Mouse (Mus musculus): ENCODE measurements at regions not wholly inside any gene's neighbourhood (a gene's known extent, or its start where the extent isn't known, plus 50 kb on each side); places are given as distances from the start of the nearest gene placed in this dataset.

DNA sequence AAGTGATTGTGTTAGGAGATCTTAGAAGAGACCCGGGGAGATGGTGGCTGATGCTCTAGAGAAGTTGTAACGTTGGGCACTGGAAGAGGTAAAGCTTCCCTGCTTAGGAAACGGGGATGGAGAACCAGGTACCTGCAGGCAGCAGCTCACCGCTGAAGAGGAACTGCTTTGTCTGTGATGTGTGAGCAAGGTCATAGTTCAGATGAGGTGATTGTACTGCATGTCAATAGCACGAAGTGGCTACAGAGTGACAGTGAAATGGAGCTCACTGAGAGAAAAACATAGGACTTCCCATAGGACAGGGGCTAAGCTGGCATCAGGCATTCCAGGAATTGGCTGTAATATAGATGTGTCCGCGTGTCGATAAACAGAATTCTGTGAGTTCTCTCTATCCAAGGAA is 205.1 kb upstream of the Tet2 start:
- DNase-seq (ENCODE audit: low read depth, low spot score) = no peak

DNA sequence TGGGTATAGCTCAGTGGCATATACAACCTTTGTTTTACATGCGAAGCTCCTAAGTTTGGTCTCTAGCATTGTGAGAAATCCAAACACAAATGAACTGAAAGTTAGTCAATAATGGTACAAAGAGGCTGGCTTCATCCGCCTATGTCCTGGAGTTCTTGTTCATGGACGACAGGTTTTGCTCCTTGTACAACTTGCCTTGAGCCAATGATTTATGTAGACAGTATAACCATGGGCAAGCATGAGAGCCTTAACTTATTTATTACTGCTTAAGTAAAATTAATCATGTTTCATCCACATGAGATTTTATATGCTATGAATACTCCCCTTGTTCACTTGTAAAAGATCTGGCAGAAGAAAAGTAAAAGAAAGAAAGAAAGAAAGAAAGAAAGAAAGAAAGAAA is 205.7 kb upstream of the Tet2 start:
- DNase-seq (ENCODE audit: low read depth, low spot score) = no peak

DNA sequence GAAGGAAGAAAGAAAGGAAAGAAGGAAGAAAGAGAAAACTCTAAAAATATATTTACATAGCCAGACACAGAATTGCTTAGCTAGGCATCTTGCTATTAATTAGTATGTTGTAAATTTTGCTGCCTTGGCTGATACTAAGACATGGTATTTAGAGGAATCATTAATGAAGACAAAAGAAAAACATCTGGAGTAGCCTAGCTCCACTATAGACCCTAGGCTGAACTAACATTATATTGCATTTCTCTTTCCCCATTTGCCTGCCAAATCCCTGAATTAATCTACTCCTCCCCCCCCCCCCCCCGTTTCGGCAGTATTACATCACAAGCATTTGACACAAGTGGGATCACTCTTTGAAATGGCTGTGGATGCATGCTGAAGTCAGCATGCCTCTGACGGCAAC is 206.1 kb upstream of the Tet2 start:
- DNase-seq (ENCODE audit: low read depth, low spot score) = no peak

DNA sequence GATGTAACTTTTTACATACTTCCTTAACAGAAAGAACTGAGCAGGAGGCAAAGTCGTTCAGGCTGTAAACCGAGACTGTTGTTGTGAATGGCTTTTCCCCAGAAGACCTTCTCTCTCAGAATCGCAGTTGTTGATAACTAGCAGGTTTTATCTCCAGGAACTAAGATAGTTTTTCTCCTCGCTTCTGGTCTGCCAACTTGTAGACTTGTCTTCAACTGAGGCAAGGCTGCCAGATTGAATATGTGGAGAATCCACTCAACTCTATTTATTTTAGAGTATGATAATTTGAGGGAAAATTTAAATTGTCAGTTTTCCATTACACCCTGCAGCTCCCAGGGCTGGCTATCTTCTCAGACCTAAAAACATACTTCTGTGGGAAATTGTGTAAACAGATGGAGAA is 206.6 kb upstream of the Tet2 start:
- DNase-seq (ENCODE audit: low read depth, low spot score) = no peak

DNA sequence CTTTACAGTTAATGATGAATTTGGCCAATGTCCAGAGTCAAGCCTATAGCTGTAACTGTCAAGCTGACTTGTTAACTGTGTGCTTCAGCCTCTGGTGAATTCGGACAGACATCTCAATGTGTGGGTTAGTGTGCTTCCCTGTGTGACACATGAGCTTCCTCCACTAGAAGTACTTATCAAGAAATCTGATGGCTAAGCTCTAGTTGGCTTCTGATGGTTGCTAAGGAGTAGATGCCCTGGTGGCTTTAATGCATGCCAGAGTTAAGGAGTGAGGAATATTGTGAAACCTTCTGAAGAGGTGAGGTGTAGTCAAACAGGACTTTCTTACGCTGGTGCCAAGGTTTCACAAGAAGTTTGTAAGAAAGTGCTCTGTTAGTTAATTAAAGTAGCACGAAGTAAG is 208.1 kb upstream of the Tet2 start:
- DNase-seq (ENCODE audit: low read depth, low spot score) = no peak

DNA sequence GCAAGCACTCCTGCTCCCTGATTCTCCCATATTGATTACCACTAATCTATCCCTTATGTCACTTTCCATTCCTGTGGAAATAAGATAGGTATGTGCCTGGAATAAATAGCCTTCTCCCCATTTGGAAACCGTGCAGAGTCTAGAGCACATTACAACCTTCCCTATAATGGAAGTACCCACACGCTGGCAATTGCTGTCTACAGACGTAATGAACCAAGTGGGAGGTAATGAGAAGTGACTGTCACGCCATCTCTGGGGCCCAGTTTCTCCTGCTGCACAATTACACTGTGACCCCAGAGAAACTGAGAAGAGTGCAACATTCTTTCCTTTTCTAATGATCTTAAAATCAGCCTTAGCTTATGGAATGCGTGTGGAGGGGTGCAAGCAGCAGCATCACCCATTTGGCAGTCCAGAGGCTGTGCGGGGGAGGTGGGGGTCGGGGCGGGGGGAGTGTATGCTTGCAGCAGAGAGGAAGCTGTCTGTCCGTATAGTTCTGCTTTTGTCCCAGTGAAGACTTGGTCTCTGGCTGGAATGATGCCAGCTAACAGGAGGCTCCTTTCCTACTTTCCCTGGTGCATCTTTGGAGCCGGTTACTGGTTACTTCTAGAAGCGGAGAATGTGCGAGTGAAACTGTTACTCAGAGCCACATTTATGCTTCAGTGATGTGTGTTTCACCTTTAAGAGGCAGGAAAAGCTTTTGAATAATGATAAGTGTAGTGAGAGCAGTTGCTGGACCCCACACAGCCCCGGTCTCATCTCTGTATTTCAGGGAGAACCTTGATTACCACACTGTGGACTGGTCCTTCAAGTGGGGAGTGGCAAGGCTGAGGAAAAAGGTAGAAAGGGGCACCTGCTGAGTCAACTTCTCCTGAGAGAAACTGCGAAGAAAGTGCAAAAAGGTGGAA is 209.3 kb upstream of the Tet2 start:
- DNase-seq (ENCODE audit: low read depth, low spot score) = no peak

DNA sequence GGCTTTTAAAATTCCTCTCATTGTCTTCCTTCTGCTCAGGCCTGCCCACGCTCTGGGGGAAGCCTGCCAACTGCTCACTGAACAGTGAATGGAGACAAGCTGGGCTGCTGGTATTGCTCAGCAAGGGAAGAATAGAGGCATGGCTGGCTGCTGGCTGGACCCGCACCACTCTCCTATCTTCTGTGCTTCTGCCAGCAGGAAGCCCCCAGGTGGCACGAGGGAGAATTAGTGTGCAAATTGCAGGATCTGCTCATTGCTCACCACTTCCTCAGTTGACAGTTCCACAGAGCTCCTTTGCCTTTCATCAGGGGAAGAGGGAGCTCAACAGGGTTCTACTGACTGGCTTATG is 209.9 kb upstream of the Tet2 start:
- peak; percentile 57 for DNase-seq (ENCODE audit: low read depth, low spot score)

DNA sequence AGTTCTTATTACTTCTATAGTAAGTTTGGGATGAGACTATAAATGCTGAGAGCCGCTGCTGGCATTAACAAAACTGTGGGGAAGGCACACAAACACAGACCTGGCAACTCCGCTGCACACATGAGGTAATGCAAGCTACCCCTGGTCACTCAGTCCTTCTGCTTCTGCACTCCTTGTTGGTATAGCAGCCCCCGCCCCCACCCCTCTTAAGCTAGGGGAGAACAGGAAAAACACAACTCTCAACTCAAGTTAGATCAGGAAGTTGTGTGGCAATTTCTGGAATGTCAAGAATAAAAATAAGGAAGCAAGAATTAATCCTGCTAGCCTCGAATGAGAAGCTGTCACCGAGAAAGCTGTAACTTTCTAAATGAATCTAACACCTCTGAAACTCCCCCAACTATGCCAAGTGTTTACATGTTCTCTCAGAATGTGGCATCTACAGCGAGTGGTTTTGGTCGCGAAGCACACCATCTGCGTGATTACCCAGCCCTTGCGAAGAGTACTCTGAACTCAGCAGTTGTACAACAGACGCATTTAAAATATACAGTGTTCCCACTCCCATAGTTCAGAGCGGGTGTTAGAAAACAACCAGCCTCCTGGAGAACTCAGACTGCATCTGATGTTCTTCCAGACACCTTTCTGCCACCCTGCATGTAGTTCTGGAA is 212.9 kb upstream of the Tet2 start:
- DNase-seq (ENCODE audit: low read depth, low spot score) = no peak

DNA sequence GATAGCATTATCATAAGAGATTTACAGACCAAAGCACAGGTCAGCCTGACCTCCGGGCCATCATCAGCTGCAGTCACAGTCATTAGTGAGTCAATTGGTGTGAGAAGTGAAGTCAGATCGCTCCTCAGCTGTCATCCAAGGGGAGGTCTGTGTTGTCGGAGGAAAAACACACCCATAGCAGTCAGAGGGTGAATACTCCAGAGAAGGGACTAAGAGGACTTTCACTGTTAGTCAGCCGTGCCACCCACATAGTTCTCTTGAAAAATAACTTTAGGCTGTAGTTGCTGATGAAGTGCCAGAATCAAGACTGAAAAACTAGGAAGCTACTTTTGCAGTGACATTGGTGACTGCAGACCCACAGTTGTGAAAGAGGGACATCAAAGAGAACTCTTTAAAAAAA is 213.5 kb upstream of the Tet2 start:
- DNase-seq (ENCODE audit: low read depth, low spot score) = no peak

DNA sequence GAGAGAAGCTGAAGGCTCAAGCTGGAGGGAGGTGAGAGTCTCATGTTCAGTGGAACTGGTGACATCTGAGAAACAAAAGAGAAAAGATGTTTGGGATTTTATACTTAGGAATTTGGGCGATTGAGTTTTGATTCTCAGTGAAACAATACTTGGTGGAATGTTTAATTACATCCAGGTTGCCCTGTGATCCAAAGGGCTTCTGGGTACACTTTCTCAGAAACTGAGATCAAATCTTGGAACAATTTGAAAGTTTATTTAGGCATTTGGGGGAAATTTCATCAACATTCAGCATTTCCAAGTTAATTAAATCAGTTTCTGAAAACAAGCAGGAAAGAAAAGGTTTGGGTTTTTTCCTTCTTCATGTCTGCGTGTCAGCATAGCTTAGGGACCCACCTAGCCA is 214.7 kb upstream of the Tet2 start:
- no peak for DNase-seq (ENCODE audit: low read depth, low spot score)

DNA sequence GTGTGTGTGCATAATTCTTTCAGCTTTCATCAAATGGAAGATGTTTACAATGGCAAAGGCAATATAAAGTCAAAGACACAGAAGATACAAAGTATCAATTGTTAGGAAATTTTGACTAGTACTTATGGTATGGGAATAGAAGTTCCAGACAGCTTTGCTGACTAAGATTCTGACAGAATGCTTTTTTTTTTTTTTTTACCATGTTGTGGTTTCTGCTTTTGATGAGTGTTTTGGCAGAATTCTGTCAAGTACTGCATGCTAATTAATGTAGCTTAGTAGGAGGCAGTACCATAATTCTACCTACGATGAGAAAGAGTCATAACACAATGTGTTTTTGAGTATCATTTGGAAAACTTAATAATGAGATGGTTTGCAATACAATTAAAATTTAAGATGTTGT is 215.3 kb upstream of the Tet2 start:
- DNase-seq (ENCODE audit: low read depth, low spot score) = no peak

DNA sequence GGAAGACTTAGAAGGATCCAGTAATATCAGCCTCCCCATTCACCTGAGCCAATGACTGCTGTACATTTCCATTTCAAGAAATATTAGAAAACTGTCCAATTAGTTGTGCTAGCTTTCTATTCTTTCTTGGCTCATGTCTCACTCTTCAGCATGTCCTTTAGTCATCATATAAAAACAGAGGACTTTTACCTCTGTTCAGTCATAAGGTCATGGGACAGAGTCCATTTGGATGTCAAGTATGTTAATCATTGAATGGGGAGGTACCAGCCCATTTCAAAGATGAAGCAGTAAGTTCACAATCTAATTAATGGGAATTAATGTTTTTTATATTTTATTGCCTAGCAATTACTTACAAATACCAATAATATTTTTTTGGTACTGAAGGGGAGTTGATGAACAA is 218.8 kb upstream of the Tet2 start:
- DNase-seq (ENCODE audit: low read depth, low spot score) = no peak

DNA sequence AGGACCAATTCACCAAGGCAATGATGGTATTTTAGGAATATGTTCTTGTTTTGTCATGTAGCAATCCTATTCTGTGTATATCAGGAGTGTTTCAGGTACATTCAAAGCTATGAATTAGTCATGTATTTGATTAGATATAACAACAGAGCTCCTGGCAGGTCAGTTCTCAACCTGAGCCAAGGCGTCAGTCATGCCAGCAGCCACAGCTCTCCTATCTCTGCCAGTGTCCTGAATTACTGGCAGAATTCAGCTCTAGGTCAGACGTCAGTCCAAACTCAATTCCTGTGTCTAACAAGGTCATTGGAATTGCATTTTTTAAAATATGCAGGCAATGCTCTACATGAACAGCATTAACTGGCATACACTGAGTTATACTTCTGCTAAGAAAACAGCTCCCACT is 228.6 kb upstream of the Tet2 start:
- no peak for DNase-seq (ENCODE audit: low read depth, low spot score)

DNA sequence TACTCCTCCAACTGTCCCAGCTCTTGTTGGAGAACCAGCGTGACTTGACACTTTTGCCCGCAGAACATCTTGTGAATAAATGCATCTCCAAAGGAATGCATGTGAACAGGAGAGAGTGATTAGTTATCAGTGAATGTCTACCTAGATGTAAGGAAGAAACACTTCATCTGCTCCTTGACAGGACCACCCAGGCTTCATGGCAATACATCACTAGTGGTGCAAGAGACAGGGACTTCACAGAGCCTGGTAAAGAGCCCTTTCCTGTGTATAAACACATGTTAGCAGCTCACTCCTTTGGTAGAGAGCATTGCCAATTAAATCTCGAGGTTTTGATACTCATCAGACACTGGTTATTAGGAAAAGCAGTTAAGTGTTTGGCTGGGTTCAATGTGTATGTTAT is 229.3 kb upstream of the Tet2 start:
- DNase-seq (ENCODE audit: low read depth, low spot score) = no peak

DNA sequence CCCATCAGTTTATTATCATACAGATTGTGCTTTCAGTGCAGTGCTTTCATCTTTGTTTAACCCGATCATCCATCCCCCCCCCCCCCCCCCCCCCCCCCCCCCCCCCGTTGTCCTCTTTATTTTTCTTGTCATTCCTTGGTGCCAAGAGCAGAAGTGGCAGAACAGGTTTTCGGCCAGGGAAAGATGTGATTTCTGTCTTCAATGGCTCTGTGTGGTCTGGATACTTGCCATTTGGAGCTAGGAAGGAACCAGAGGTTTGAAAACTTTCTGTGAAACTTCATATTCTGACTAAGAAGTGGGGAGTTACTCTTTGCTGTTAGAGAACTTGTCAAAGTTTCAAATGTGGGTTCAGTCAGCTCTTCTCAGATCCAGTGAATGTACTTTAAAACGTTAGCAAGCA is 231.1 kb upstream of the Tet2 start:
- DNase-seq (ENCODE audit: low read depth, low spot score) = no peak

DNA sequence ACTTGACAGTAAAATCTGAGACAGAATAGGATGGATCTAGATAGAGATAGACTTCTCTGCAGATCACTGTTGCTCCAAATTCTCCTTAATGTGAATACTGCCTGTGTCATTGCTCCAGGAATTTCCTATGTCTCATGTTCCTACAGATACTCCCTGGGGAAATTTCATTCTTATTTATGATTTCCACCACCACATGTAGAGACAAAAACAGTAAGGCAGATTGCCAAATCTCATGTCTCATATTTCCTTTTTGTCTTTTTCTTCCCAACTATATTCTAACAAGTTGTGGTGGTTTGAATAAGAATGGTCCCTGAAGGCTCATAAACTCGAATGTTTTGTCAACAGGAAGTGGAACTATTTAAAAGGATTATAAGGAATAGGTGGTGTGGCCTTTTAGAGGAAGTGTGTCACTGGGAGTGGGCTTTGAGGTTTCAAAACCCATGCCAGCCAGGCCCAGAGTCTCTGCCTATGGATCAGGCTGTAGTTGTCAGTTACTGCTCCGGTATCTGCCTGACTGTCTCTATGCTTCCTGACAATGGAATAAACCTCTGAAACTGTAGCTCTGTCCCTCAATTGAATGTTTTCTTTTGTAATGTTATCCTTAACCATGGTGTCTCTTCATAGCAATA is 234.3 kb upstream of the Tet2 start:
- peak; percentile 27 for DNase-seq (ENCODE audit: low read depth, low spot score)

DNA sequence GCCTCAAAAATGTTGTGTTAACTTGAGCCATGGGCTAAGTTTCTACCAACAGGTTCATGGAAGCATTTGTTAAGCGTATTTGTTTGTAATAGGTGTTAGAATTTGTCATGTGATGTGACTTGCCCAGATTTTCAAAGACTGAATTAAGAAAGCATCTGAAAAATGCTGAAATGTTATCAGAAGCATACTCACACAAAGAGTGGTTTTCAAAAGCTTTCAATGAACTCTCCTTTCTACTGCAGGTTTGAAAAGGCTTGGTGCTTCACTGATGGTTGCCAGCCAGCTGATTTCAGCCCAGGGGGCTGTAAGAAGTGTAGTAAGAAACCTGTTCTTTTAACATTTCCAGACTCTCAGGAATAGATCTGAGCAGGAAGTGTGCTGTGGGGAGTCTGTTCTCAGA is 238.1 kb upstream of the Tet2 start:
- no peak for DNase-seq (ENCODE audit: low read depth, low spot score)

DNA sequence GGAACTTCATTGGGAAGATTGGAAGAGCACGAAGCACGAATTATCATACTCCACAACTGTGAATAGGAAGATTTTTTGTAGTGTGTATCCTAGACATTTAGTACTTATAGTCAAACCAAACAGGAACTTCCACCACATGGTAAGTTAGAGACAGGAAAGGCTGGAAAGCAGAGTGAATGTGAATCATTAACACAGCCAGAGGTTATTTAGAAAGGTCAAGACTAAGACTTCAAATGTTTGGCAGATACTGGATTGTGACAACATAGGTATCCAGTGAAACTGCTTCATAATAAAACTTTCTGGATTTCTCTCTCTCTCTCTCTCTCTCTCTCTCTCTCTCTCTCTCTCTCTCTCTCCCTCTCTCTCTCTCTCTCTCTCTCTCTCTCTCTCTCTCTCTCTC is 246.4 kb upstream of the Tet2 start:
- DNase-seq (ENCODE audit: low read depth, low spot score) = no peak

DNA sequence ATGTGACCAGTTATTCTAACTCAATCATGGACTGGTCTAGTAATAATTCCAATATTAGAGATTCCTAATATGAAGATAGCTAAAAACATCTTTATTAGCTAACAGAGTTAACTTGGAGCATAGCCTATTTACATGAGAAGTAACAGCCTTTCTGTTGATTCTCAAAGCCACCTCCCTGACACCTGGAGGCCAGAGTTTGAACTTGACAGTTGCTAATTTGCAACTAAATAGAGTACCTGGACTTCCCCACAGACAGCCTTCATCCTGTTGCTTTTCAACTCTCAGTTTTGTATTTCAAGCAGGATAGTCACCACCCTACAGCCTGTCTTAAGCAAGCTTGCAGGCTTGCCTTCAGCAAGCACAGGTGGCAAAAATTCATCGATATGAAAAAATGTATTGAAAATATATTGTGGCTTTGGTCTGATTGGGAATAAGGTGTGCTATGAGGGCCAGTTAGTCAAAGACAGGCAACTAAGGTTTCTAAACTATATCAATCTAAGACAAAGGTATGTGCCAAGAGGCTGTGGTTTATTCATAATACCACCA is 264.1 kb upstream of the Tet2 start:
- no peak for DNase-seq (ENCODE audit: low read depth, low spot score)

DNA sequence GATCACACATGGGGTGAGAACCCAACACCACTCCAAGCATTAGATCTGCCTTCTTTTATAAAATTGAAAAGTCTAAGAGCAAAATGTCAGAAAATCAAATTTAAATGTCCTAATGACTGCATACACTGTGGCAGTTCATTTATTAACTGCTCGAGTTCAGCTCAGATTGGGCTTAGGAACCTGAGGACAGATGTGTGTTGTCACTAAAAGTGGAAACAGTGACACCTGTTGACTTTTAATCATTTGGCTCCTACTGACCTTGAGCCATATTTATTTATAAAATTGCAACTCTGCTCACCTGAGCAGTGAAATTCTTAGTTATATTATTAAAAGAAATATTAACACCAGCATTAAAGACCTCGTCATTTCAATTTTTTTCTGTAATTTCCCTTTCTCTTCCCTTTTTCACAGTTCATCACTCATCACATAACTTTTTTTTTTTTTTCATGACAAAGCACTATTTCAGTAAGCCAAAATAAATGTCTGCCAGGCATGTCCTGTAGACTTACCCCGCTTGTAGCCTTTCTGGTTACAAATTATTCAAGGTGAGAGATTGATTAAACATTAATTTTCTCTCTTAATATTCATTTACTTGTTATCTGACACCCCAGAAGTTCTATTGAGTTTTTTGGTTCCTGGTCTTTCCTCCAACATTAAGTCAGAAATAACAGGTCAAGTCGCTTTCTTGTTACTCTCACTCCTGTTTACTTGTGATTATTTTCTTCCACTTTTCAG is 274.2 kb upstream of the Tet2 start:
- no peak for DNase-seq (ENCODE audit: low read depth, low spot score)

DNA sequence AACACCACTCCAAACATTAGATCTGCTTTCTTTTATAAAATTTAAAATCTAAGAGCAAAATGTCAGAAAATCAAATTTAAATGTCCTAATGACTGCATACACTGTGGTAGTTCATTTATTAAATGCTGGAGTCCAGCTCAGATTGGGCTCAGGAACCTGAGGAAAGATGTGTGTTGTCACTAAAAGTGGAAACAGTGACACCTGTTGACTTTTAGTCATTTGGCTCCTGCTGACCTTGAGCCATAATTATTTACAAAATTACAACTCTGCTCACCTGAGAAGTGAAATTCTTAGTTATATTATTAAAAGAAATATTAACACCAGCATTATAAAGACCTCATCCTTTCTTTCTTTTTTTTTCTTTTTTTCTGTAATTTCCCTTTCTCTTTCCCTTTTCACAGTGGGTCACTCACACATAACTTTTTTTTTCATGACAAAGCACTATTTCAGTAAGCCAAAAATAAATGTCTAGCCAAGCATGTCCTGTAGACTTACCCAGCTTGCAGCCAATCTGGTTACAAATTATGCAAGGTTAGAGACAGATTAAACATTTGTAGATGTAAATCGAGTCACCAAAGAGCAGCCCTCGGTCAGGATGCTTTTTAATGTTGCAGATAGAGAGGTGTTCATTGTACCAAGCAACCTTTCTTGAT is 288.9 kb upstream of the Tet2 start:
- DNase-seq (ENCODE audit: low read depth, low spot score) = no peak

DNA sequence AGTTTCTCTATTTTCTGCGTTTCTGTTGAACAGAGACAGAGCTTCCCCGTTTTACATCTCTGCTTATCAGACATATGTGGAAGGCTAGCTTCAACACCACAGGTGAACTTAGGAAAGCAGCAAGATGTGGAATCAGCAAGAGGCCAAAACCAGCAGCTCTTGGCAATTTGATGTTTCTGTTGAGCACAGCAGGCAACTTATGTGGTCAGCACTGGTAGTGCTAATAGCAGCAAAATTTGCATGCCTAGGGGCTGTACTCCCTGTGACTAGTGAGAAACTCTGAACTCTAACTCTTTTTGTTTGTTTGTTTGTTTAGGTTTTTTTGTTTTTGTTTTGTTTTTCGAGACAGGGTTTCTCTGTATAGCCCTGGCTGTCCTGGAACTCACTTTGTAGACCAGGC is 289.5 kb upstream of the Tet2 start:
- DNase-seq (ENCODE audit: low read depth, low spot score) = no peak
